Mouse (Mus musculus): ENCODE results near the gene Plekhs1. TPM values are rescaled to one million over a fixed set of nuclear protein-coding genes. Genes with fewer than 3 reads are reported as not detected.
A peak's percentile ranks its signal among the peaks of the same experiment; 100 is the strongest.

Plekhs1 gene
- polyA plus RNA-seq, 1 experiment from 2014 or later: 0.65 TPM

DNA sequence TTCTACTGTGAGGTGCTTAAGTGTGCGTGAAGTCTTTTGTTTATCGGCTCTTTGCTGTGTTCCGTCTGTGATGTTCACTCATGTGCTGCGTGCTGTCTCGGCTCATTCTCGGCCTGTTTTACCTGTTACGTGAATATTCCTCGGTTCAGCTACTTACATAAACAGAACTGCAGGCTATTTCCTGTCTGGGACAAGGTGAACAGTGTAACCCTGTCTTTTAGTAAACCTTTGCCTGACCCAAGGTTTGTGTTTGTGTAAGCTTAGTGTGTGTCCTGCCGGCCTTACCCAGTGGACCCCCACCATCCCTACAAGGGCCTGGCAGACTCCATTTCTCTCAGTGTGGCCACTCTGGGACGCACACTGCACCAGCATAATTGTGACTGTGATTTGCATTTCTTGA, 28.7 kb upstream of the Plekhs1 start:
- Histone ChIP-seq H3K4me1 (ENCODE audit: control insufficient read depth, insufficient read depth, low read length) (no peaks in the 10 kb centered on the region), H3K27ac (ENCODE audit: low read length) (no peak overlapping the region), H3K36me3 (ENCODE audit: control insufficient read depth, insufficient read depth, low read length) (peaks cover 20% of the 10 kb centered on the region), H3K9ac (ENCODE audit: low read depth, low read length) (no peak overlapping the region), H3K9me3 (ENCODE audit: control insufficient read depth, low read length) (no peaks in the 10 kb centered on the region), H3K4me3 (ENCODE audit: low read length) (no peak overlapping the region), H3K4me2 (ENCODE audit: low read depth, low read length) (no peak overlapping the region), H3K27me3 (replicated peaks; ENCODE audit: control insufficient read depth, insufficient read depth, low read length) (no peaks in the 10 kb centered on the region)
- WGBS: 63% methylated on average over 10 of the region's 10 CpGs
- no peak for ATAC-seq

DNA sequence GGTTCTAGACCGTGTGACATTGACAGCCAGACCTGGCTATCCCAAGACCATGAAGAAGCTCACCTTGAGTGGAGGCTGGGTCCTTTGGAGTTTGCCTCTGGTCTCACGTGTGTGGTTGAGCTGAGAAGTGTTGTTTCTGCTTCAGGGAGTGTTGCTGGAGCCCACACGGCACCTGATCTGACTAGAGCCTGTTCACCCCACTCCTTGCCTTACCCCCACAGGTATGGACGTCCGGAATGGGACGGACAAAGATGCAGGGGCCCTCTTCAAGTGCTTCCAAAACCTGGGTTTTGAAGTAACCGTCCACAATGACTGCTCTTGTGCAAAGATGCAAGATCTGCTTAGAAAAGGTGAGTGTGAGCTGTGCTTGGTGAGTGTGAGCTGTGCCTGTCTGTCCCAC, 27.9 kb upstream of the Plekhs1 start:
- no peak overlapping the region for H3K27ac ChIP-seq (ENCODE audit: low read length)
- H3K4me3 ChIP-seq (ENCODE audit: low read length): no peak overlapping the region
- H3K36me3 ChIP-seq (ENCODE audit: control insufficient read depth, insufficient read depth, low read length): peaks cover 20% of the 10 kb centered on the region
- no peak for ATAC-seq
- peaks cover 5% of the 10 kb centered on the region; the same call in 1 of the 2 replicates for H3K4me1 ChIP-seq (ENCODE audit: control insufficient read depth, insufficient read depth, low read length)
- WGBS: 93% methylated on average over 7 of the region's 7 CpGs
- no peak overlapping the region for H3K9ac ChIP-seq (ENCODE audit: low read depth, low read length)
- H3K27me3 ChIP-seq (replicated peaks; ENCODE audit: control insufficient read depth, insufficient read depth, low read length): no peaks in the 10 kb centered on the region
- no peaks in the 10 kb centered on the region for H3K9me3 ChIP-seq (ENCODE audit: control insufficient read depth, low read length)
- no peak overlapping the region for H3K4me2 ChIP-seq (ENCODE audit: low read depth, low read length)

DNA sequence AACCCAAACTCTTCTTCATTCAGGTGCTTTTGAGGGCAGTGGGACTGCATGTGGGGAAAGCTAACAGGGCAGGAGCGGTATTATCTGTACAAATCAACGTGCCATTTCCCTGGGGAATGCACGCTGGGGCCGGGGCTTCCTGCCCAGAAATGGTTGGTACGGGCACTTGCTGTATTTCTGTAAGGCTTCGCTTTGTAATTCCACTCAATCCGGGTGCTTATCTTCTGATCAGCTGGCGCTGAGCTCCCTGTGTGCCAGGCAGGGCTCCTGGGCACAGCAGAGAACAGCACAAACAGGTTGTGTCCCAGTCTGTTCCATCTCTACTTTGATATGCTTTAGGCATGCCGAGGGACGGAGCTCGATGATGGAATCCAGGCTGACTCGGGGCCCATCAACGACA, 25.1 kb upstream of the Plekhs1 start:
- Histone ChIP-seq H3K4me3 (ENCODE audit: low read length) (no peak overlapping the region), H3K27me3 (replicated peaks; ENCODE audit: control insufficient read depth, insufficient read depth, low read length) (no peaks in the 10 kb centered on the region), H3K9me3 (ENCODE audit: control insufficient read depth, low read length) (no peaks in the 10 kb centered on the region), H3K4me1 (ENCODE audit: control insufficient read depth, insufficient read depth, low read length) (peaks cover 11% of the 10 kb centered on the region; the same call in 1 of the 2 replicates), H3K36me3 (ENCODE audit: control insufficient read depth, insufficient read depth, low read length) (peaks cover 25% of the 10 kb centered on the region), H3K4me2 (ENCODE audit: low read depth, low read length) (no peak overlapping the region), H3K9ac (ENCODE audit: low read depth, low read length) (no peak overlapping the region), H3K27ac (ENCODE audit: low read length) (no peak overlapping the region)
- ATAC-seq: no peak
- WGBS: 84% methylated on average over 13 of the region's 13 CpGs

DNA sequence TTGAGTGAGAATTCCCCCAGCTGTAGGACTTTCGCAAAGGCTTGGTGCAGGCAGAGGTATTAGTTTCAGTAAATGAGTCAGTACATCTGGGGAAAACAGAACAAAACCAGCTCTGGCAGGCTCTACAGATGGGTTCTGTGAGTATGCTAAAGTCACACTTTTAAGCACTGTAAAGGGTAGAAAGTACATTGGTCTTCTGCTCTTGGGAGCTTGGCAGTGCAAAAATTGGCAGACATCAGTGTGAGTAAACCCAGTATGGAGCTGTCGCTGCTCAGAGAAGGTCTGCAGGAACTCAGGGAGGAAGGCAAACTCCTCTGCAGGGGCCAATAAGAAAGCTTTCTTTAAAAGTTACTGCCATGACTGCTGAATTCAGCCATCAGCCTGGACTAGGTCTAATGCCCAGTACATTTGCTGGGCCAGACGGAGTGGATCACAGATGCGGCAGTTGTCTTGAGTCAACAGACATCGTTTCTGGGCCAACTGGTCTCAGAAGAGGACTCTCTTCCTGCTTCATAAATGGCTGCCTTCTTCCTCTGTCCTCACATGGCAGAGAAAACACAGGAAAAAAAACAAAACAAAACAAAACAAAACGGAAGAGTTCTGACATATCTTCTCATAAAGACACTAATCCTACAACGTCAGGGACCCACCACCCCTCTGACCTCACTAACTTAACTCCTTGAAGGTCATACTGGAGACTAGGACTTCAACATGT, 22.9 kb upstream of the Plekhs1 start:
- peak; percentile 35; the same call in 1 of the 2 replicates for ATAC-seq
- WGBS: 57% methylated on average over 7 of the region's 7 CpGs
- Histone ChIP-seq H3K4me3 (ENCODE audit: low read length) (no peak overlapping the region), H3K36me3 (ENCODE audit: control insufficient read depth, insufficient read depth, low read length) (peaks cover 24% of the 10 kb centered on the region), H3K9me3 (ENCODE audit: control insufficient read depth, low read length) (no peaks in the 10 kb centered on the region), H3K4me2 (ENCODE audit: low read depth, low read length) (no peak overlapping the region), H3K4me1 (ENCODE audit: control insufficient read depth, insufficient read depth, low read length) (peaks cover 11% of the 10 kb centered on the region; the same call in 1 of the 2 replicates), H3K27me3 (replicated peaks; ENCODE audit: control insufficient read depth, insufficient read depth, low read length) (no peaks in the 10 kb centered on the region), H3K9ac (ENCODE audit: low read depth, low read length) (no peak overlapping the region), H3K27ac (ENCODE audit: low read length) (peak overlapping the region; percentile 58)

DNA sequence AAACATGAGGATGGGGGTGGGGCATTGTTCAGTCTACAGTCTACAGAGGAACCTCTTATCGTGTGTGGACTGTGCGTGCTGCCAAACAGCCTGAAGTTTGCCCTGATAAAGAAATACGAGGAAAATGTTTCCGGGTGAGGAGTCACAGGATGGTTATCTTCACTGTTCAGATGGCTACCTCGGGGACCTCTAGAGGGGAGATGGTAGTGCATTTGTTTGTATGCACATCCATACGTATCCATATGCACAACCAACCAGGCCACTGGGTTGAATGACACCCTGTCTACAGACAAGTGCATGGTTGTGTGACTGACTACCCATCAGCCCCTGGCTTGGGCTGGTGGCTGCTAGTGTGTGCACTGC, 22.4 kb upstream of the Plekhs1 start:
- WGBS: 61% methylated on average over 6 of the region's 6 CpGs
- Histone ChIP-seq H3K27me3 (replicated peaks; ENCODE audit: control insufficient read depth, insufficient read depth, low read length) (no peaks in the 10 kb centered on the region), H3K4me2 (ENCODE audit: low read depth, low read length) (no peak overlapping the region), H3K36me3 (ENCODE audit: control insufficient read depth, insufficient read depth, low read length) (peaks cover 19% of the 10 kb centered on the region), H3K9me3 (ENCODE audit: control insufficient read depth, low read length) (no peaks in the 10 kb centered on the region), H3K9ac (ENCODE audit: low read depth, low read length) (no peak overlapping the region), H3K4me3 (ENCODE audit: low read length) (no peak overlapping the region), H3K4me1 (ENCODE audit: control insufficient read depth, insufficient read depth, low read length) (peaks cover 11% of the 10 kb centered on the region; the same call in 1 of the 2 replicates), H3K27ac (ENCODE audit: low read length) (no peak overlapping the region)
- peak; percentile 86 for ATAC-seq

DNA sequence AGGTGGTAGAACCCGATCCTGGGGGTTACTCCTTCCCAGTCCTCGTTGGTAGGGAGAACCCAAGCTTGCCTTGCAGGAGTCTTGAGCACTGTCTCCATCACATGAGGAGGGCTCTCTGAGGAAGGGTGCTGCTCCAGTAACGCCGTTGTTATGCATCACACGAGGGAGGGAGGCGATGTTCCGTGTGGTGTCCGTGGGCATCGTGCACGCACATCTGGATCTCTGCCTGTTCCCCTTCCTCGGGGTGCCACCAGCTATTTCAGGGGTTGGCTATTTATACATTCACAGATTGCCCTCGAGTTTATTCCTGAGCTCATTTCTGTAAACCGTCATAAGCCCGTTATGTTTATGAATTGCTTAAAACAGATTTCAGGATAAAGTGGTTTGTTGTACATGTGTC, 18.0 kb upstream of the Plekhs1 start:
- Histone ChIP-seq H3K27me3 (replicated peaks; ENCODE audit: control insufficient read depth, insufficient read depth, low read length) (no peaks in the 10 kb centered on the region), H3K27ac (ENCODE audit: low read length) (no peak overlapping the region), H3K4me2 (ENCODE audit: low read depth, low read length) (no peak overlapping the region), H3K36me3 (ENCODE audit: control insufficient read depth, insufficient read depth, low read length) (peaks cover 4% of the 10 kb centered on the region; the same call in 1 of the 2 replicates), H3K9me3 (ENCODE audit: control insufficient read depth, low read length) (no peaks in the 10 kb centered on the region), H3K9ac (ENCODE audit: low read depth, low read length) (no peak overlapping the region), H3K4me3 (ENCODE audit: low read length) (no peak overlapping the region), H3K4me1 (ENCODE audit: control insufficient read depth, insufficient read depth, low read length) (peaks cover 7% of the 10 kb centered on the region; the same call in 1 of the 2 replicates)
- 68% methylated on average over 14 of the region's 14 CpGs for WGBS
- ATAC-seq: no peak

DNA sequence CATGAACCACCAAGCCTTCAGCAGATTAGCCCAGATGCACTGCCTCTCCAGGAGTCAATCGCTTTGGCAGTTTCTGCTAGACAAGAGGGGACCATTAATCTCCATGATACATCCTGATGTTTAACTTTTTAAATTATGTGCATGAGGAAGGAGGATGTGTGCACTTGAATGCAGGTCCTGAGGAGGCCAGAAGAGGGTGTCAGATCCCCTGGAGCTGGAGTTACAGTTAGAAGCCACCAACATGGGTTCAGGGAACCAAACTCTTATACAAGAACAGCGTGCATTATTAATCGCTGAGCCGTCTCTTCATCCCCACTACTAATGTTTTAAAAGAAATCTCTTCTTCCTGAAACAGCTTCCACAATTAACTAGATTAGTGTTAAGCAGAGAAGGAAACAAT, 12.7 kb upstream of the Plekhs1 start:
- H3K9ac ChIP-seq (ENCODE audit: low read depth, low read length): no peak overlapping the region
- H3K36me3 ChIP-seq (ENCODE audit: control insufficient read depth, insufficient read depth, low read length): no peaks in the 10 kb centered on the region
- H3K4me2 ChIP-seq (ENCODE audit: low read depth, low read length): no peak overlapping the region
- no peak for ATAC-seq
- H3K4me1 ChIP-seq (ENCODE audit: control insufficient read depth, insufficient read depth, low read length): no peaks in the 10 kb centered on the region
- H3K27ac ChIP-seq (ENCODE audit: low read length): no peak overlapping the region
- no peaks in the 10 kb centered on the region for H3K27me3 ChIP-seq (replicated peaks; ENCODE audit: control insufficient read depth, insufficient read depth, low read length)
- no peaks in the 10 kb centered on the region for H3K9me3 ChIP-seq (ENCODE audit: control insufficient read depth, low read length)
- no peak overlapping the region for H3K4me3 ChIP-seq (ENCODE audit: low read length)
- 93% methylated on average over 4 of the region's 4 CpGs for WGBS

DNA sequence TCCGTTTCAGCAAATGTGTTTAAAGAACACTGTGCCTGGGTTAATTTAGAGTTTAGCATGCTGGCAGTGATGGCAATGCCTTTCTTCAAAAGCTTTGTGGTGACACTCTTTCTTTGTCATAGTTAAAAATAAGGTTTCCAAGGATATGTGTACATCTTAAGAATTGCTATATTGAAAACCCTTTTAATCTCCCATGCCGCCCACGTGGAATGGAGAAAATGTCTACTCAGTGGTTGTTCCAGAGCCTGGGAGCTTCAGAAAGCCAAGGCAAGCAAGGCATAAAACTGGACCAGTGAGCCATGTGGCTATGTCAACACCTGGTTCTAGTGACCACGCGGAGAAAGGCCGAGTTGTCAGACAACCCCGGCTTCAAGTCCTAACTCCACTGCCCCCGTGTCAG, 11.9 kb upstream of the Plekhs1 start:
- no peaks in the 10 kb centered on the region for H3K4me1 ChIP-seq (ENCODE audit: control insufficient read depth, insufficient read depth, low read length)
- H3K36me3 ChIP-seq (ENCODE audit: control insufficient read depth, insufficient read depth, low read length): no peaks in the 10 kb centered on the region
- no peak overlapping the region for H3K9ac ChIP-seq (ENCODE audit: low read depth, low read length)
- ATAC-seq: no peak
- no peaks in the 10 kb centered on the region for H3K27me3 ChIP-seq (replicated peaks; ENCODE audit: control insufficient read depth, insufficient read depth, low read length)
- H3K4me2 ChIP-seq (ENCODE audit: low read depth, low read length): no peak overlapping the region
- H3K4me3 ChIP-seq (ENCODE audit: low read length): no peak overlapping the region
- 88% methylated on average over 8 of the region's 8 CpGs for WGBS
- H3K9me3 ChIP-seq (ENCODE audit: control insufficient read depth, low read length): no peaks in the 10 kb centered on the region
- no peak overlapping the region for H3K27ac ChIP-seq (ENCODE audit: low read length)

DNA sequence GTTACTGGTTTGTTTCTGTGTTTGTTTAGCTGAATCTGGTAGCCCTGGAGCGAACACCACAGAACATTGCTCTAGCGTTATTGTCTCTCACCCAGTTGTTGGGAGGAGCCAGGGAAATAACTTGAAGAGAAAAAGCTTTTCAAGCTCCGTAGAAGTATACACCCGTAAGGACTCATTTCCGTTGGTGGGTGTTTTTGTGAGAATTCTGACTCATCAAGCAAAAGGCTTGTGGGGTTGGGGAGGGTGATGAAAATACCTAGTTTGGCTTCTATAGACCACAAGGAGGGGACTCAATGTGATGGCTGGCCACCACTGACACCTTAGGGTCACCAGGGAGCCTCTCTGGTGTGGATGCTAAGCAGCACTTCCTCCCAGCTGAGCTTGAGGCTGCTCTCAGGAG, 10.5 kb upstream of the Plekhs1 start:
- H3K27me3 ChIP-seq (replicated peaks; ENCODE audit: control insufficient read depth, insufficient read depth, low read length): no peaks in the 10 kb centered on the region
- H3K4me1 ChIP-seq (ENCODE audit: control insufficient read depth, insufficient read depth, low read length): no peaks in the 10 kb centered on the region
- WGBS: 67% methylated on average over 5 of the region's 5 CpGs

DNA sequence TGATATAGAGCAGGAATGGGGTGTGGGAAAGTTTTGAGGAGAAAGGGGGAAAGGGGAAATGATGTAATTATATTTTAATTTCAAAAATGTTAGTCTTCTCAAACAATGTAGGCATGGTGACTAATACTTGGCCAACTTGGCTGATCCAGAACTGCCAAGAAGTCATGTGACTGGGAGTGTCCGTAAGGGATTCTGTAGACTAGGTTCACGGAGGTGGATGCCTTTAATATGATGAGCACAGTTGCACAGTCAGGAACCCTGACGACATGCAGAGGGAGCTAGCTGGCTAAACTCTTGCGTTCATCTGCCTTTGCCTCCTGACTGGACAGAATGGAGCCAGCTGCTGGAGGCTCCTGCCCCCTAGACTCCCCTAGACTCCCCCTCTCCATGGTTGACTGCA, 9.6 kb upstream of the Plekhs1 start:
- Histone ChIP-seq H3K4me2 (ENCODE audit: low read depth, low read length) (no peak overlapping the region), H3K27me3 (replicated peaks; ENCODE audit: control insufficient read depth, insufficient read depth, low read length) (no peaks in the 10 kb centered on the region), H3K9me3 (ENCODE audit: control insufficient read depth, low read length) (no peaks in the 10 kb centered on the region), H3K36me3 (ENCODE audit: control insufficient read depth, insufficient read depth, low read length) (no peaks in the 10 kb centered on the region), H3K4me3 (ENCODE audit: low read length) (no peak overlapping the region), H3K4me1 (ENCODE audit: control insufficient read depth, insufficient read depth, low read length) (no peaks in the 10 kb centered on the region), H3K9ac (ENCODE audit: low read depth, low read length) (no peak overlapping the region), H3K27ac (ENCODE audit: low read length) (no peak overlapping the region)
- WGBS: 82% methylated on average over 4 of the region's 4 CpGs
- no peak for ATAC-seq

More for the DNA sequence above, 10.5 kb upstream of the Plekhs1 start:
- Histone ChIP-seq H3K36me3 (ENCODE audit: control insufficient read depth, insufficient read depth, low read length) (no peaks in the 10 kb centered on the region), H3K9ac (ENCODE audit: low read depth, low read length) (no peak overlapping the region), H3K4me3 (ENCODE audit: low read length) (no peak overlapping the region), H3K4me2 (ENCODE audit: low read depth, low read length) (no peak overlapping the region), H3K27ac (ENCODE audit: low read length) (no peak overlapping the region), H3K9me3 (ENCODE audit: control insufficient read depth, low read length) (no peaks in the 10 kb centered on the region)
- no peak for ATAC-seq

Data from intestine, embryonic 16.5 days (tissue).